Mouse (Mus musculus): Measurements from ENCODE around the gene Man2b1.

Man2b1 gene

DNA sequence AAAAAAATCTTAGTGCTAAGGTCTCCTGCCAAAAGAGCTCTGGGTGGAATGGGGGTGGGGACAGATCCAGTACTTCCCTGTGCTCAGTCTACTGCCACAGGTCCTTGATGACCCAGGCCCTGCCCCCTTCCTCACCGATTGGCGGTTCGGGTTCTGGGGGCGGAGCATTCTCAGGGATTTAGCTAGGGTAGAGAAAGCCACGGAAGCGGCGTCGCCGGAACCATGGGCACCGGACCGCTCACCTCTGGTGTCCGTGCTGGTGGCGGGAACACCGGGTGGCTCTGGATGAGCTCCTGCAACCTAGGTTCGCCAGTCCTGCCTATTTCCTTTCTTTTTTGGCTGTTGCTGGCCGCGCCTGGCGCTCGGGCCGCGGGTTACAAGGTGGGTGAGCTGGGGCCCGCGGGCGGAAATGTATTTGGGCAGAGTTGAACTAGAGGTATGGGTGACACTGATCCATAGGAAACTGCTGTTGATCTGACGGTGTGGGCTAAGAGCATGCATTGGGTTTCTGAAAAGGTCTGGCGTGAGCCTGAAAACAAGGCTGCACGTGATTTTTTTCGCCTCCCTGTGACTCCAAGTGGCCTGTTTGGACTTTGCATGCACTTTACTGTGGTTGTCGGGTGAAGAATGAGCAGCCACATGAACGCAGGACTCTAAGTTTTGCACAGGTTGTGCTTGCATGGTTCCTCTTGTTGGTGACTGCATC lies at the start of gene Man2b1:
Gene Man2b1 (plus strand): TSS at position 163 of the 706 bp plus-strand sequence.
- in situ Hi-C loops (cut with MboI, MseI): loop anchor here (10.0 kb wide), 1 partner anchor 222 kb away; no protein-coding TSS in a partner anchor

DNA sequence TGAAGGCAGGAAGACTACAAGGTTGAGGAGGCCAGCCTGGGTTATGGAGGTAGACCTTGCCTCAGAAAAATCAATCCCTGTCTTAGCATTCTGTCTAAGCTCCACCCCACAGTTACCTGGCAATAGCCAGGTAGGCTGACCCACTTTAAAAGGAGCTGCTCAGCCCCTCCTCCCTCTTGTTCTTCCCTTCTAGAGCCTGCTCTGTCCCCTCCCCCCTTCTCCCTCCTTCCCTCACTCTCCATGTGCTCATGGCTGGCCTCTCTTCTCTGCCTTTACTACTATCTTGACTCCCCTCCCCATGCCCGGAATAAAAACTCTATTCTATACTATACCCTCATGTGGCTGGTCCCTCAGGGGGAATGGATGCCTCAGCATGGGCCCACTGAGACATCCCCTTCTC lies 49.2 kb upstream of the Man2b1 start:
- in situ Hi-C loops (cut with MboI, MseI): no loop called here

GRCm38 (mm10) chr8:85034764-85035163 lies 48.3 kb upstream of the Man2b1 start:
- in situ Hi-C loops (cut with MboI, MseI): loop anchor here (5.0 kb wide), 1 partner anchor 342 kb away; no protein-coding TSS in a partner anchor

DNA sequence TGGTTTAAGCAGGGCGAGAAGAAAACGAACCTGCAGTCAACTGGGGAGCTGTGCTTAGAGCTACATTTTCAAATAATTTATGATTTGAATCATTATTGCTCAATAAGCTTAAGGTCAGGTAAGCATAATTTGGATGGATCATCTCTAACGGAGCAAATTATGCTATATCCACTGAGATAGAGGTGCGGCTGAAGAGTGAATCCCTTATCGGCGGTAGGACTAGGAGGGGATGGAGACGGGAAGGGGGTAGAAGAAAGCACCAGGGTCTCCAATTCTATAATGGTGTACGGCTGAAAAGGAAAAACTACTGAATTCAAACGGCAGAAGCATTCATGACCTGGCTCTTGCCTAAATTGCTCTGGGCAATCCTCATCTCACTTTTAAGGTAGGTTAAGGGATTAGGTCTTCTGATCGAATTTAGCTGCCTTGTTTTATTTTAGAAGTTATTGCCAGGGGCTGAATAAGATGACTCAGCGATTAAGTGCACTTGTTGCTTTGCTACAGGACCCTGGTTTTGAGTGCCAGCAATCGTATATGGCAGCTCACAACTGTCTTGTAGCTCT lies 47.8 kb upstream of the Man2b1 start:
- in situ Hi-C loops (cut with MboI, MseI): loop anchor here (5.0 kb wide), 1 partner anchor 343 kb away; no protein-coding TSS in a partner anchor

GRCm38 (mm10) chr8:85035728-85036310 lies 47.3 kb upstream of the Man2b1 start:
- in situ Hi-C loops (cut with MboI, MseI): loop anchor here (5.0 kb wide), 1 partner anchor 344 kb away; no protein-coding TSS in a partner anchor

DNA sequence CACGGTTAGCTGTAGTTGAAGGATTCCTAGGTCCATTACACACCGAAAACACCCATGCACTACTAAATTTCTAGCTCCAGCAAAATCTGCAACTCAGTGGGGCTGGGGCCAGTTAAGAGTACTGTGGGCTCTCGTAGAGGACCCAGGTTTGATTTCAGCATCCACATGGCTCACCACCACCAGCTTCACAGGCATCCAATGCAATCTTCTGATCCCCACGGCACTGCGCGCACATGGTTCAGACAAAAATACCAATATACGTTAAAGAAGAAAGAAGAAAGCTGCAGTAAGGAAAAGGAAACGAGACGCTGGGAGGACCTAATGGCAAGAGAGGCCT lies 46.7 kb upstream of the Man2b1 start:
- in situ Hi-C loops (cut with MboI, MseI): loop anchor here (5.0 kb wide), 1 partner anchor 344 kb away; no protein-coding TSS in a partner anchor

DNA sequence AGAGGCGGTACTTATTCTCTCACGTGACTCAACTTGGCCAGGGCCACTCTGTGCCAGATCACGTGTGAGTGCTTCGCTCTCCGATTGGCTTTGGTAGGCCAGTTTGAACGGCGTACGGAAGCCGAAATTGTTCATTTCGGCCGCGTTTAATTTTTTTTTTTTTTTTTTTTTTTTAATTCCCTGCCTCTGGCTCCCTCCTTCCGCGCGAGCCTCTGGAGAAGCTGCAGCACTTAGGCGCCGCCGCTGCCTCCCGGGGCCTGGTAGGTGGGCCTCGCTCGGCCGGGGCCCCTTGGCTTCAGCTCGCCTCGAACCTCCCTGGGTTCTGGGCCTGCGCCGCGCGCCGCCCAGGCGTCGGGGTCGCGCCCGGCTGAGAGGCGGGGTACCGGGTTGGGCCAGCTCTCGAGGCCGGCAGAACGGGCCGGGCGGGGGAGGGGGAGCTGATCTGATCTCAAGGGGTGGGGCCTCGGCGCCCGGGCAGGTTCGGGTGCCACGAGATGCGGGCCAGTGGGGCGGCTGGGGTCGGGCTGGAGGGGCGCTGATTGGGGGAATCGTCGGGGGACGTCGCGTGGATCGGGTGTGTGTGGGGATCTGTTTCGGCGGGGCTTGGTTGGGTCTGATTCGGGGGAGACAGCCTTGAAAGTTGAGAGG lies 46.2 kb upstream of the Man2b1 start, which contains the start of gene Tnpo2:
Gene Tnpo2 (plus strand): TSS at position 198 of the 648 bp plus-strand sequence.
- in situ Hi-C loops (cut with MboI, MseI): loop anchor here (5.0 kb wide), 1 partner anchor 345 kb away; no protein-coding TSS in a partner anchor

- in situ Hi-C loops (cut with MboI, MseI): loop anchor here (5.0 kb wide), 1 partner anchor 345 kb away; no protein-coding TSS in a partner anchor
Observed at GRCm38 (mm10) chr8:85037366-85037680, 45.7 kb upstream of the Man2b1 start.

DNA sequence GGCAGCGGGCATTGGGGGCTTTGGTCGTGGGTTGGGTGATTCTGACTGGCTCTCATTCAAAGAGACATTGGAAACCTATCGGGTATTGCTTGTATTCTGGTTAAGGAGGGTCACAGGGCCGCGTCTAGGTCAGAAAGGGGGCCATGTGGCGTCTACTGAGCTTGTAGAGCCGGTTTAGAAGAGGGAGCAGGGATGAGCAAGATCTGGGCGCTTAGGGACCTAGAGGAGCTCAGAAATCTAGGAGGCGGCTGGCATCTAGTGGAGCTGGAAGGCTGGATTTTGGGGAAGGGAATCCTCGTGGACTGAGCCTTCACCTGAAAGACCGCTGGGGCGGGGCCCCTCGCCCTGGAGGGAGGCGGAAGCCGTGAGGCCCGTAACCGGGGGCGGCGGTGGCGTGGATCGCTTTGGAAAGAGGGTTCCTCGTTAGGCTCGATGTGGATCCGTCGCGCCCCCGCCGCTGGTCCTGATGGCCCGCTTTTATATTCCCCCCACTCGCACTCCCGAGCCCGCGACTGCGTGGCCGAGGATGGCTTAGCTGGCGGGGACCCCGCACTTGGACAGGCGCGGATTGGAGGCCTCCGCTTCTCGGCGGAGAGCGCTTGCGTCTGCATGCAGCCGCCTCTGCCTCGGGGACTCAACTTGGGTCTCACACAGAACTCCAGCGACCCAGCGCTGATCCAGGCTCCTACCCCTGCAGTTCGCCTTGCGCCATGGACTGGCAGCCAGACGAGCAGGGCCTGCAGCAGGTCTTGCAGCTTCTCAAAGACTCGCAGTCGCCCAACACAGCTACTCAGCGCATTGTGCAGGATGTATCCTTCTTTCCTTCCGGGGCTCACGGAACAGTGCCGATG lies 45.2 kb upstream of the Man2b1 start:
- in situ Hi-C loops (cut with MboI, MseI): loop anchor here (5.0 kb wide), 1 partner anchor 346 kb away; no protein-coding TSS in a partner anchor

DNA sequence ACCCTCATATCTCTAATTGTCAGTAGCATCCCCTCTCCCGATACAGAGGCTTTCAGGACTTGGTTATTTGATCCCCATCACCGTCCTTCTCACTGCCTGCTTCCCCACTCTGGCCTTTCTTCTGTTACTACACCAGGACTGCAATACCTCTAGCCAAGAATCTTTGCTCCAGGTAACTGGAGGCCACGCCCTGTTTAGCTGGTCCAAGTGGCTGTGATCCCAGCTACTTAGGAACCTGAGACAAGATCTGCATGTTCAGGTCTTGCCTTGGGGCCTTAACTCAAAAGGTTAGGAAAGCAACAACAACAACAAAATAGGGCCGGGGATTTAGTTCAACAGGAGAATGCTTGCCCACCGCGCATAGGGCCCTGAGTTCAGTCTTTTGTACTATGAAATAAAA lies 39.5 kb upstream of the Man2b1 start:
- in situ Hi-C loops (cut with MboI, MseI): no loop called here

DNA sequence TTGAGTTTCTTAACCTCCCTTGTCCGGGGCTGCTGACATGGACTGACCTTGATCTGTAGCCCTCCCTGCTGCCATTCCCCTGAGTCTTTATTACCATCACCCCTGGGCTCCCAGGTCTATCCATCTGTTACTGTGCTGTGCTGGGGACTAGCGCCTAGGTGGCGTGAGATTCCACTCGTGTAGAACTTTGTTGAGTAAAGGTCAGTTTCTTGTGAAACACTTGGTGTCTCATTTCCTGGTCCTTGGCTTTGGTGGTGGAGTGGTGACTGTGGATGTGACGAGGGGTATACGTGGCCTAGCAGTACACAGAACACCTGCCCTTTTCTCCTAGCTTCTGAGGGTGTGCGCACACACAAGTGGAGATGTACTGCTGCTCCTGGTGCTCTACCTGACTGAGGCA lies 25.7 kb upstream of the Man2b1 start:
- in situ Hi-C loops (cut with MboI, MseI): no loop called here

- in situ Hi-C loops (cut with MboI, MseI): no loop called here
Observed at GRCm38 (mm10) chr8:85059879-85060616, 23.0 kb upstream of the Man2b1 start, which contains the start of gene Fbxw9. TSS of gene Fbxw9 (plus strand) at chr8:85060055.

DNA sequence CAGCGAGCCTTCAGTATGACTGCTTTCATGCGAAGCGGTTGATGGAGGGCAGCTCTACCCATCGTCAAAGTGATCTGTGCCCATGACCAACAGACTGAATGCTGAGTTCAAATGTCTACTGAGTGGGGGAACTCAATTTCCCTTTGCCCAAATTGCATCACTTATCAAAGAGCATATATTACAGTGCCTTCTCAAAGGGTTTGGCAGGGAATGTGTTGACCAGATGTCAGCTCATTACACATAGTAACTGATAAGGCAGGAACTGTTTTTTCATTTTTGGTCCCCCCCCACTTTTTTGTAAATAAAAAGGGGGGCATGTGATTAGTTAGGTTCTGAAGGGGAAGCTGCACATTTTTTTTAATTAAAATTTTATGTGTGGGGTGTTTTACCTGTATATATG lies 20.5 kb upstream of the Man2b1 start:
- in situ Hi-C loops (cut with MboI, MseI): no loop called here

DNA sequence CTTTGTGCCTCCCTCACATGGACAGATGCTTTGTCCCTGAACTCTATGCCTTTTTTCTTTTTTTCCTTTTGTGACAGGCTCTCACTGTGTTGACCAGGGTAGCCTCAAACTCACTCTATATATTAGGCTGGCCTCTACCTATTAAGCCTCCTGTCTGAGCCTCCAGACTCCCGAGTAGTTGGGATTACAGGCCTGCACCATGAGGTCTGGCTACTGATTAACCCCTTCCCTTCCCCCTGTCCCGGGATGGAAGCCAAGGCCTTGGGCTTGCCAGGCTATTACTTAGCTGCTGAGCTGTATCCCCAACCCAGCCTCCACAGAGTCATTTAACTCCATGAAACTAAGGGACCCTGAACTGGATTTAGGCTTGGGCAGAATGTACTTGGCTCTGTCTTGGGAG lies 17.9 kb upstream of the Man2b1 start:
- in situ Hi-C loops (cut with MboI, MseI): no loop called here

GRCm38 (mm10) chr8:85067155-85067554 lies 15.9 kb upstream of the Man2b1 start:
- in situ Hi-C loops (cut with MboI, MseI): no loop called here

DNA sequence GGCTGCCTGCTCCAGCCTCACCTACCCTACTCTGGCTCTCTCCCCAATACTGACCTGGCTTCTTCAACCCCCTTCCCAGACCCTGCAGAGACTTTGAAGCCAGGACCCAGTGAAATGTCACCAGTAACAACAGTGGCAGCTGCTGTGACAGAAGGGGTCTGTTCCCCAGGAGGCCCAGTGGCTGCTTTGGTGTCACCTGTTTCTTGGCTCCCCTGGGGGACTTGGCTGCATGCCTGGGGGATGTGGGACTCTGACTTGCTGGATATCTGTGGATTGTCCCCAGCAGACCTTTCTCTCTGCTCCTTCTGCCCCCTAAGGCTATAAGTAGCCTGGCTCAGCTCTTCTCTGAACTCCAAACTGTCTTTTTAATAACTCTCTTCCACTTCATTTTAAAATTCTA lies 15.1 kb upstream of the Man2b1 start, which contains the start of gene Gm5741:
Gene Gm5741 (minus strand): TSS at position 1 of the 400 bp plus-strand sequence.
- in situ Hi-C loops (cut with MboI, MseI): no loop called here

DNA sequence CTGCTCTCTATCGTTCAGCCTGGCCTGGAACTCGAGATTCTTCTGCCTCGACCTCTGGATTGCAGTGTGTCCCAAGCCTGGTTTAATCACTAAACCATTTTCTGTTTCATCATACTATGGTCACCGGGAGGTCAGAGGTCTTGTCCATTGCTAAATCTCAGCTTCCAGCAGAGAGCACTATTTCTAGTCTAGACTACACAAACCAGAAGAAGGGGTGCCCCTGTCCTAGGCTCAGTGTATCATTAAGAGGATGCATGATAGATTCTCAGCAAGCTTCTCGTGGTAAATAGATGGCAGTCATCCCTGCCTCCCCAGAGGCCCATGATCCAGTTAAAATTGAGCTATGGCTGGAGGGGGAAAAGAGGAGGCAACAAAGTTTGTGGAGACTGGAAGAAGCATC lies 12.0 kb upstream of the Man2b1 start:
- in situ Hi-C loops (cut with MboI, MseI): no loop called here

DNA sequence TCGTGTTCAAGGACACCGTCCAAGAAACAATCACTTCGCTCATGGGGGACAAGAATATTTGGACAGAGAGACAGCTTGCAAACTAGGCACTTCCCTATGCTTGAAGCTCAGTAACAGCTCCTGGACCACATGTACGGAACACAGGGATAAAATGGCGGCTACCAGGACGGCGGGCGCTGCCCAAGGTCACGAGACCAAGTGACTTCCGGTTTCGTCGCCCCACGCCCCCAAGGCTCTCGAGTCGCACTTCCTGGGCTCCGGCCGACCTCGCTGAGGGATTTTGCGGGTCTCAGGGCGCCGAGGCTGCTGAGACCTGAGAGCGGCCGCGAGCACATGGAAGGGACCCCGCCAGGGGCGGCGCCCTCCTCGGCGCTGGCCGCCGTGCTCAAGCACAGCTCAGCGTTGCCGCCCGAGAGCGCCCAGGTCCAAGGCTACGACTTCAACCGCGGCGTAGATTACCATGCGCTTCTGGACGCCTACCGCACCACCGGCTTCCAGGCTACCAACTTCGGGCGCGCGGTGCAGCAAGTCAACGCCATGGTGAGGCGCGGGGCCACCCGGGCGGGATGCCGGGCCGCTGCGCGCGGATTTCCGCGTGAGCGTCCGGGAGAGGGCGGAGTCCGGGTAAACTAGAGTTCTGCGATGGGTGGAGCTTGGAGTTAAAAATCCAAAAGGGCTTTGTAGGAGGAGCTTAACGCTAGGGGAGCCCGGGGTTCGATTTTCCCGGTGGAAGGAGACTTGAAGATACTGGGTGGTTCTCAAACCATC lies 11.4 kb upstream of the Man2b1 start, which contains the start of gene Dhps:
Gene Dhps (plus strand): TSS at position 244 of the 768 bp plus-strand sequence.
- in situ Hi-C loops (cut with MboI, MseI): no loop called here

GRCm38 (mm10) chr8:85072364-85072929 lies 10.6 kb upstream of the Man2b1 start:
- in situ Hi-C loops (cut with MboI, MseI): no loop called here

Measured in regulatory T cell (primary cell).